Mouse (Mus musculus): ENCODE data around the gene Pdzrn3. TPM values are rescaled to one million over a fixed set of nuclear protein-coding genes. Genes with fewer than 3 reads are reported as not detected.
A peak's percentile ranks its signal among the peaks of the same experiment; 100 is the strongest.

Gene Pdzrn3
- polyA plus RNA-seq, 1 experiment from 2014 or later = 8.2 TPM

GRCm38 (mm10) chr6:101306834-101307233, 70.9 kb downstream of the Pdzrn3 start:
- WGBS = 49% methylated on average over 7 of the region's 7 CpGs
- Histone ChIP-seq H3K27me3 (ENCODE audit: control insufficient read depth, insufficient read depth, low read depth, low read length) (no peaks in the 10 kb centered on the region), H3K4me1 (replicated peaks; ENCODE audit: control insufficient read depth, insufficient read depth, low read length) (peaks cover 25% of the 10 kb centered on the region), H3K4me2 (ENCODE audit: low read depth, low read length) (no peak overlapping the region), H3K4me3 (ENCODE audit: low read length) (no peak overlapping the region), H3K36me3 (ENCODE audit: control insufficient read depth, insufficient read depth, low read length) (no peaks in the 10 kb centered on the region), H3K9me3 (ENCODE audit: control insufficient read depth, low read length) (no peaks in the 10 kb centered on the region), H3K9ac (ENCODE audit: low read length) (no peak overlapping the region), H3K27ac (ENCODE audit: low read length) (peak overlapping the region; percentile 63)
- peak; percentile 68 for ATAC-seq (ENCODE audit: low read depth)

GRCm38 (mm10) chr6:101305543-101305942, 72.2 kb downstream of the Pdzrn3 start:
- Histone ChIP-seq H3K27ac (ENCODE audit: low read length) (no peak overlapping the region), H3K4me1 (replicated peaks; ENCODE audit: control insufficient read depth, insufficient read depth, low read length) (peaks cover 21% of the 10 kb centered on the region), H3K9me3 (ENCODE audit: control insufficient read depth, low read length) (no peaks in the 10 kb centered on the region), H3K4me3 (ENCODE audit: low read length) (no peak overlapping the region), H3K27me3 (ENCODE audit: control insufficient read depth, insufficient read depth, low read depth, low read length) (no peaks in the 10 kb centered on the region), H3K4me2 (ENCODE audit: low read depth, low read length) (no peak overlapping the region), H3K9ac (ENCODE audit: low read length) (no peak overlapping the region), H3K36me3 (ENCODE audit: control insufficient read depth, insufficient read depth, low read length) (no peaks in the 10 kb centered on the region)
- ATAC-seq (ENCODE audit: low read depth) = no peak
- WGBS = 79% methylated on average over 6 of the region's 6 CpGs

GRCm38 (mm10) chr6:101303959-101304738, 73.5 kb downstream of the Pdzrn3 start:
- Histone ChIP-seq H3K36me3 (ENCODE audit: control insufficient read depth, insufficient read depth, low read length) (no peaks in the 10 kb centered on the region), H3K9ac (ENCODE audit: low read length) (no peak overlapping the region)
- WGBS = 88% methylated on average over 11 of the region's 11 CpGs

DNA sequence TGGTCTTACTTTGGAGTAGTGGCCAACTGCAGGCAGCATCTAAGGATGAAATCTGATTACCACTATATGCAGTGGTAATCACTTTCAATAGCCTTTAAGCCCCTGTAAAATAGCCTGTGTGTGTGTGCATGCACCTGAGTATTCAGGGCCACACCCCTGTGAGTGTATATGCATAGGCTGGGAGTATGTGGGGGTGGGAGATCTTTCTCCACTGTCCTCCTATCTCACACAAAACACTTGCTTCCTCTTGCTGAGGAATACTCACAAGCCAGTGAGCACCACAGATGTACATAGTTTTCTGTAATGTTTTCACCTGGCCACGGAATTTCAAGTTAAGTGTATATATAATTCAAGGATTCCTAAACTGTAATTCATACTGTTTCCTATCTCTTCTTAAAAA, 74.2 kb downstream of the Pdzrn3 start:
- no peaks in the 10 kb centered on the region for H3K9me3 ChIP-seq (ENCODE audit: control insufficient read depth, low read length)
- WGBS = 72% methylated on average over 1 of the region's 1 CpGs

More at GRCm38 (mm10) chr6:101303959-101304738, 73.5 kb downstream of the Pdzrn3 start:
- Histone ChIP-seq H3K27me3 (ENCODE audit: control insufficient read depth, insufficient read depth, low read depth, low read length) (no peaks in the 10 kb centered on the region), H3K27ac (ENCODE audit: low read length) (no peak overlapping the region), H3K4me2 (ENCODE audit: low read depth, low read length) (no peak overlapping the region), H3K4me1 (replicated peaks; ENCODE audit: control insufficient read depth, insufficient read depth, low read length) (peaks cover 19% of the 10 kb centered on the region), H3K4me3 (ENCODE audit: low read length) (no peak overlapping the region), H3K9me3 (ENCODE audit: control insufficient read depth, low read length) (no peaks in the 10 kb centered on the region)
- ATAC-seq (ENCODE audit: low read depth) = no peak

DNA sequence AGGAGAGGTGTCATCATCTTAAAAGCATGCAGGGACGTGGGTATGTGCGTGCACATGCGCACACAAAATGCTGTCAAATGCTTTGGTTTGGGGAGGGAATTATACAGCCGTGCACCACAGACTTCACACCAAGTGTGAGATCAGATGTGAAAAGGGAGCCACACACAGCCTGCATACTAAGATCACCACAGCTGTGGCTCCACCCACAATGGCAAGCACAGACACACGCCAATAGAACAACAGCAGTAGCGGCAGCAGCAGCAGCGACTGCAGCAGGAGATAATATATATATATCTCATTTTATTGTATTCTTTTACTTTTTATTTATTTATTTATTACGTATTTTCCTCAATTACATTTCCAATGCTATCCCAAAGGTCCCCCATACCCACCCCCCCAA, 76.5 kb downstream of the Pdzrn3 start:
- Histone ChIP-seq H3K9ac (ENCODE audit: low read length) (no peak overlapping the region), H3K4me1 (replicated peaks; ENCODE audit: control insufficient read depth, insufficient read depth, low read length) (peaks cover 1% of the 10 kb centered on the region; the same call in 1 of the 2 replicates), H3K36me3 (ENCODE audit: control insufficient read depth, insufficient read depth, low read length) (no peaks in the 10 kb centered on the region), H3K4me2 (ENCODE audit: low read depth, low read length) (no peak overlapping the region), H3K27me3 (ENCODE audit: control insufficient read depth, insufficient read depth, low read depth, low read length) (no peaks in the 10 kb centered on the region), H3K4me3 (ENCODE audit: low read length) (no peak overlapping the region), H3K9me3 (ENCODE audit: control insufficient read depth, low read length) (no peaks in the 10 kb centered on the region), H3K27ac (ENCODE audit: low read length) (no peak overlapping the region)
- ATAC-seq (ENCODE audit: low read depth) = no peak
- 89% methylated on average over 8 of the region's 8 CpGs for WGBS

More for the DNA sequence above, 74.2 kb downstream of the Pdzrn3 start:
- H3K4me3 ChIP-seq (ENCODE audit: low read length) = no peak overlapping the region
- no peaks in the 10 kb centered on the region for H3K27me3 ChIP-seq (ENCODE audit: control insufficient read depth, insufficient read depth, low read depth, low read length)
- ATAC-seq (ENCODE audit: low read depth) = no peak
- H3K27ac ChIP-seq (ENCODE audit: low read length) = no peak overlapping the region
- peaks cover 16% of the 10 kb centered on the region for H3K4me1 ChIP-seq (replicated peaks; ENCODE audit: control insufficient read depth, insufficient read depth, low read length)
- H3K9ac ChIP-seq (ENCODE audit: low read length) = no peak overlapping the region
- H3K4me2 ChIP-seq (ENCODE audit: low read depth, low read length) = no peak overlapping the region
- H3K36me3 ChIP-seq (ENCODE audit: control insufficient read depth, insufficient read depth, low read length) = no peaks in the 10 kb centered on the region

- no peak overlapping the region for H3K4me2 ChIP-seq (ENCODE audit: low read depth, low read length)
- H3K27me3 ChIP-seq (ENCODE audit: control insufficient read depth, insufficient read depth, low read depth, low read length) = no peaks in the 10 kb centered on the region
- no peak for ATAC-seq (ENCODE audit: low read depth)
- H3K9ac ChIP-seq (ENCODE audit: low read length) = no peak overlapping the region
- no peaks in the 10 kb centered on the region for H3K36me3 ChIP-seq (ENCODE audit: control insufficient read depth, insufficient read depth, low read length)
- H3K4me1 ChIP-seq (replicated peaks; ENCODE audit: control insufficient read depth, insufficient read depth, low read length) = no peaks in the 10 kb centered on the region
- H3K4me3 ChIP-seq (ENCODE audit: low read length) = no peak overlapping the region
- WGBS = 95% methylated on average over 2 of the region's 2 CpGs
- H3K27ac ChIP-seq (ENCODE audit: low read length) = no peak overlapping the region
- no peaks in the 10 kb centered on the region for H3K9me3 ChIP-seq (ENCODE audit: control insufficient read depth, low read length)
Observed at GRCm38 (mm10) chr6:101299434-101299833, 78.3 kb downstream of the Pdzrn3 start.

- Histone ChIP-seq H3K9me3 (ENCODE audit: control insufficient read depth, low read length) (no peaks in the 10 kb centered on the region), H3K27me3 (ENCODE audit: control insufficient read depth, insufficient read depth, low read depth, low read length) (no peaks in the 10 kb centered on the region), H3K4me1 (replicated peaks; ENCODE audit: control insufficient read depth, insufficient read depth, low read length) (no peaks in the 10 kb centered on the region), H3K36me3 (ENCODE audit: control insufficient read depth, insufficient read depth, low read length) (no peaks in the 10 kb centered on the region), H3K9ac (ENCODE audit: low read length) (no peak overlapping the region), H3K4me2 (ENCODE audit: low read depth, low read length) (no peak overlapping the region), H3K27ac (ENCODE audit: low read length) (no peak overlapping the region), H3K4me3 (ENCODE audit: low read length) (no peak overlapping the region)
- 81% methylated on average over 15 of the region's 15 CpGs for WGBS
- no peak for ATAC-seq (ENCODE audit: low read depth)
Observed at GRCm38 (mm10) chr6:101297563-101298520, 79.9 kb downstream of the Pdzrn3 start.

- ATAC-seq (ENCODE audit: low read depth) = no peak
- no peak overlapping the region for H3K4me3 ChIP-seq (ENCODE audit: low read length)
Observed at GRCm38 (mm10) chr6:101296997-101297396, 80.7 kb downstream of the Pdzrn3 start.

DNA sequence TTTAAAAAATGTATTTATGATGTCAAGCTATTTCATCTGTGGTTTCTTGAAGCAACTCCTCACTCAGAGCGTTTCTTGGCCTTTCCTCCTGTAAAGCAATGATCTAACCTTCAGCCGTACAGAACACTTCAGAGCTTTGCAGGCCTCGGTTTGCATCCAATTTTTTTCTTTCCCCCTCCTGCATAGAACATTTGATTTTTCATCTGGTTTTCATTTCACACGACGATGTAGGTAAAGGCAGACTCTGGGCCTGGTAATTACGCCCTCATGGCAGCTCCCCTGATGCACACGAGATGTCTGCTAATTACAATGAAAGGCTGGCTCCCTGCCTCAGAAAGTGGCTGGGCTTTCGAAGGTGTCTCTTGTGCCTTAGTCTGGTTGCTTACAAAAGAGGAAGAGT, 81.4 kb downstream of the Pdzrn3 start:
- H3K4me2 ChIP-seq (ENCODE audit: low read depth, low read length) = no peak overlapping the region
- 78% methylated on average over 8 of the region's 8 CpGs for WGBS
- no peaks in the 10 kb centered on the region for H3K36me3 ChIP-seq (ENCODE audit: control insufficient read depth, insufficient read depth, low read length)
- H3K9me3 ChIP-seq (ENCODE audit: control insufficient read depth, low read length) = no peaks in the 10 kb centered on the region
- H3K27me3 ChIP-seq (ENCODE audit: control insufficient read depth, insufficient read depth, low read depth, low read length) = no peaks in the 10 kb centered on the region
- no peak for ATAC-seq (ENCODE audit: low read depth)
- no peaks in the 10 kb centered on the region for H3K4me1 ChIP-seq (replicated peaks; ENCODE audit: control insufficient read depth, insufficient read depth, low read length)
- H3K4me3 ChIP-seq (ENCODE audit: low read length) = no peak overlapping the region
- no peak overlapping the region for H3K27ac ChIP-seq (ENCODE audit: low read length)
- no peak overlapping the region for H3K9ac ChIP-seq (ENCODE audit: low read length)

More at GRCm38 (mm10) chr6:101296997-101297396, 80.7 kb downstream of the Pdzrn3 start:
- WGBS = 80% methylated on average over 8 of the region's 8 CpGs
- Histone ChIP-seq H3K4me1 (replicated peaks; ENCODE audit: control insufficient read depth, insufficient read depth, low read length) (no peaks in the 10 kb centered on the region), H3K9me3 (ENCODE audit: control insufficient read depth, low read length) (no peaks in the 10 kb centered on the region), H3K36me3 (ENCODE audit: control insufficient read depth, insufficient read depth, low read length) (no peaks in the 10 kb centered on the region), H3K9ac (ENCODE audit: low read length) (no peak overlapping the region), H3K27me3 (ENCODE audit: control insufficient read depth, insufficient read depth, low read depth, low read length) (no peaks in the 10 kb centered on the region), H3K4me2 (ENCODE audit: low read depth, low read length) (no peak overlapping the region), H3K27ac (ENCODE audit: low read length) (no peak overlapping the region)

Measured in lung, embryonic 16.5 days (tissue).